Mouse (Mus musculus): ENCODE measurements around the gene Gm10320. TPM values are rescaled to one million over a fixed set of nuclear protein-coding genes. Genes with fewer than 3 reads are reported as not detected.

Gene Gm10320
- polyA plus RNA-seq, 1 experiment from 2014 or later = 1.4 TPM

GRCm38 (mm10) chr13:98503601-98504000 lies 11.8 kb upstream of the Gm10320 start:
- no peaks in the 10 kb centered on the region for H3K9me3 ChIP-seq
- H3K4me2 ChIP-seq = peak overlapping the region; percentile 93
- no peak overlapping the region; the same call in none of the 2 replicates for H3K27ac ChIP-seq
- no peak overlapping the region for H3K9ac ChIP-seq
- peaks cover 90% of the 10 kb centered on the region for H3K27me3 ChIP-seq
- H3K4me3 ChIP-seq = peak overlapping the region; percentile 48
- no peak for ATAC-seq (ENCODE audit: insufficient number of reproducible peaks, insufficient read depth, low FRiP score, low TSS enrichment, low read depth)
- 2% methylated on average over 8 of the region's 8 CpGs for WGBS
- H3K36me3 ChIP-seq = no peaks in the 10 kb centered on the region
- peaks cover 41% of the 10 kb centered on the region for H3K4me1 ChIP-seq

DNA sequence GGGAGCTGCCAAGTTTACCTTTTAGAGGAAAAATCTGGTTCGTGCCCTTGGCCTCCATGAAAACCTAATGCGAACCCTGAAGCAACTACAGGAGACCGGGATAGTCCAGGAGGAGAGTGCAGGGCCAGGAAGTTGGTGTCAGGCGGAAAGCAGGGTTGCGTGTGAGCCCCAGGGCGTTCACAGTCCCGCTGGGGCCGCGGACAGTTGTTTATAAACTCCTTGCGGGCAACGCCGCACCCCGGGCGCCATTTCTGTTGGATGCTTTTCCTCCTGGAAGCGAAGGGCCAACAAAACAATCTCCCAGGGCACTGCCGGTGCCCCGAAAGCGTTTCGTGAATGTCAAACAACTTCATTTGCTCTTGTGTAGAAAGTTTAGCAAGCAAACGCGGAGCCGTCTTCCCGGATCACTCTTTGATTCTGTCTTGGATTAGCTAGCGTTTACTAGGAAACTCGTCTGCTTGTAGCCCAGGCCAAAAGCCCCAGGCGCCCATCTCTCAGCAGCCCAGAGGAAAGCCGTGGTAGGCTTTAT lies 11.1 kb upstream of the Gm10320 start:
- Histone ChIP-seq H3K9ac (peak overlapping the region; percentile 63), H3K9me3 (no peaks in the 10 kb centered on the region), H3K27ac (peak overlapping the region; percentile 78), H3K4me2 (peak overlapping the region; percentile 93), H3K4me3 (peak overlapping the region; percentile 36), H3K4me1 (peaks cover 48% of the 10 kb centered on the region), H3K27me3 (peaks cover 92% of the 10 kb centered on the region), H3K36me3 (no peaks in the 10 kb centered on the region)
- ATAC-seq (ENCODE audit: insufficient number of reproducible peaks, insufficient read depth, low FRiP score, low TSS enrichment, low read depth) = no peak
- WGBS = under 1% methylated on average over 27 of the region's 27 CpGs

GRCm38 (mm10) chr13:98502236-98502812 lies 10.5 kb upstream of the Gm10320 start:
- WGBS = 3% methylated on average over 16 of the region's 16 CpGs
- H3K4me2 ChIP-seq = peak overlapping the region; percentile 93
- peak overlapping the region; percentile 63 for H3K9ac ChIP-seq
- peak overlapping the region; percentile 78 for H3K27ac ChIP-seq
- no peaks in the 10 kb centered on the region for H3K36me3 ChIP-seq
- H3K27me3 ChIP-seq = peaks cover 92% of the 10 kb centered on the region
- ATAC-seq (ENCODE audit: insufficient number of reproducible peaks, insufficient read depth, low FRiP score, low TSS enrichment, low read depth) = no peak
- H3K4me3 ChIP-seq = peak overlapping the region; percentile 36
- no peaks in the 10 kb centered on the region for H3K9me3 ChIP-seq
- H3K4me1 ChIP-seq = peaks cover 53% of the 10 kb centered on the region

GRCm38 (mm10) chr13:98501321-98501720 lies 9.5 kb upstream of the Gm10320 start:
- no peak overlapping the region for H3K9ac ChIP-seq
- no peak overlapping the region for H3K4me3 ChIP-seq
- H3K4me1 ChIP-seq = peaks cover 63% of the 10 kb centered on the region
- ATAC-seq (ENCODE audit: insufficient number of reproducible peaks, insufficient read depth, low FRiP score, low TSS enrichment, low read depth) = no peak
- H3K27me3 ChIP-seq = peaks cover 91% of the 10 kb centered on the region
- no peaks in the 10 kb centered on the region for H3K9me3 ChIP-seq
- H3K27ac ChIP-seq = no peak overlapping the region
- no peaks in the 10 kb centered on the region for H3K36me3 ChIP-seq
- 17% methylated on average over 6 of the region's 6 CpGs for WGBS
- no peak overlapping the region for H3K4me2 ChIP-seq

GRCm38 (mm10) chr13:98500471-98501125 lies 8.8 kb upstream of the Gm10320 start:
- Histone ChIP-seq H3K4me2 (no peak overlapping the region), H3K4me1 (peaks cover 62% of the 10 kb centered on the region), H3K9ac (no peak overlapping the region), H3K9me3 (no peaks in the 10 kb centered on the region), H3K27ac (no peak overlapping the region), H3K36me3 (no peaks in the 10 kb centered on the region), H3K4me3 (no peak overlapping the region), H3K27me3 (peaks cover 87% of the 10 kb centered on the region)
- ATAC-seq (ENCODE audit: insufficient number of reproducible peaks, insufficient read depth, low FRiP score, low TSS enrichment, low read depth) = no peak
- WGBS = 28% methylated on average over 13 of the region's 13 CpGs

GRCm38 (mm10) chr13:98498561-98498960 lies 6.8 kb upstream of the Gm10320 start:
- Histone ChIP-seq H3K9me3 (no peaks in the 10 kb centered on the region), H3K4me1 (peaks cover 46% of the 10 kb centered on the region), H3K36me3 (no peaks in the 10 kb centered on the region), H3K4me2 (no peak overlapping the region), H3K27me3 (peaks cover 77% of the 10 kb centered on the region), H3K9ac (no peak overlapping the region), H3K4me3 (no peak overlapping the region), H3K27ac (no peak overlapping the region)
- WGBS = 58% methylated on average over 5 of the region's 5 CpGs
- no peak for ATAC-seq (ENCODE audit: insufficient number of reproducible peaks, insufficient read depth, low FRiP score, low TSS enrichment, low read depth)

DNA sequence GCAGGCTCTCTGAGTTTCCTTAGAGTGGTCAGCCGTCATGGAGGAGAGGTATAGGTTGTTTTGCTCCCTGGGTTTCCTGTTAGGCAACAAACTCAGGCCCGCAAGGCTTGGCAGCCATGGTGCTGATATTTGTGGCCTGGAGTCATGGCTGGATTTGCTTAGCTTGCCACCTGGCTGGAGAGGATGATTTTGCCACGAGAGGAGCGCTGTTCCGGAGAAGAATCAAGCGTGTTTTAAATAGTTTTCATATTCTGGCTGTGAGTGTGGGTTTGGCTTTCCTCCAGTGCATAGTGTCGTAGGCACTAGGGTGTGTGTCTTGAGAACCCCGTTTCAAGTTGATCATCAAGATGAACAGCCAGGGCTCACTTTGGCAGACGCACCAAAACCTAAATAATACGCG lies 6.3 kb upstream of the Gm10320 start:
- 27% methylated on average over 11 of the region's 11 CpGs for WGBS
- peaks cover 41% of the 10 kb centered on the region for H3K4me1 ChIP-seq

DNA sequence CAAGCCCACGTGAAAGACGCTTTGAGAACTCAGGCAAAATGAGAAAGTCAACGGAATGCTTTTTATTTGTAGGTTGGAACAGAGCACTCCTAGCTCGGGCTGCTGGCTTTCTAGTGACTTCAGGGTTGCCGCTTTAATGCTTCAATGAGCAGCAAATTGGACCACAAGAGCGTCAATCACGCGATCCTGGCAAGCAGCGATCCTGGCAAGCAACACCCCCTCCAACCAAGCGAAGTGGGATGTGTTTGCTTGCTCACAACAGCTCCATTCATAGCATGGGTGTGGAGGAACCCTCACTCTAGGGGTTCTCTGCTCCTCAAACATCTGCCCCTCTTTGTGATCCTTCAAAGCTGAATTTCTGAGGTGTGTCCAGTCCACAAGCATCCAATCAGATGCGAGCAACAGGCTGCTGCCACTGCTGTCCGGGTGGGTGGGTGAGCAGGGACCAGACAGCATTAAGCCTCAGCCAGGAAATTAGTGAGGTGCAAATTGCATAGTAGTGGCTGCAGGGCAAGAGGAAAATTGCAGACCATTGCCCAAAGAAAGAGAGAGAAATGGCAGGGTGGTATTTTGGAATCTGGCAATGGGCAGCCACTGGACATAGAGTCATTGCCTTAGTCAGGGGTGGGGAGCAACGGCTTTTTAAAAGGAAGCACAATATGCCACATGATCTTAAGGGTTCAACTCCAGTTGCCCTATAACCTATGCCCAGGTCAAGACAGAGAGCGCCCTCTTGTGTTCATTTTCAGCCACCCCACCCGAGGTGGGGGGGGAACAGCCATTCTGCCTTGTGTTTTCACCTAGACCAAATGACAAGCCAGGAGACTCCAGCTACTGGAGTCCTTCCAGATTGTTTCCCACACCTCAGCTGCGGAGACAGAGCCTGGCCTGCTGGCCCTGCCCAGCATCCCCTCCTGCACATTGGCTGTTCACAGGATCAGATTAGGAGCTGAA lies 5.4 kb upstream of the Gm10320 start:
- 14% methylated on average over 16 of the region's 16 CpGs for WGBS
- Histone ChIP-seq H3K9me3 (no peaks in the 10 kb centered on the region), H3K27me3 (peaks cover 70% of the 10 kb centered on the region), H3K4me1 (peaks cover 40% of the 10 kb centered on the region), H3K4me2 (peak overlapping the region; percentile 26), H3K4me3 (no peak overlapping the region), H3K36me3 (no peaks in the 10 kb centered on the region), H3K9ac (no peak overlapping the region), H3K27ac (peak overlapping the region; percentile 7; the same call in 1 of the 2 replicates)
- ATAC-seq (ENCODE audit: insufficient number of reproducible peaks, insufficient read depth, low FRiP score, low TSS enrichment, low read depth) = 0 out of 2 replicates have a peak, but pooled peaks have one; percentile 29

More for the DNA sequence above, 6.3 kb upstream of the Gm10320 start:
- no peak overlapping the region for H3K9ac ChIP-seq
- H3K27ac ChIP-seq = peak overlapping the region; percentile 7; the same call in 1 of the 2 replicates
- no peaks in the 10 kb centered on the region for H3K9me3 ChIP-seq
- peaks cover 77% of the 10 kb centered on the region for H3K27me3 ChIP-seq
- ATAC-seq (ENCODE audit: insufficient number of reproducible peaks, insufficient read depth, low FRiP score, low TSS enrichment, low read depth) = no peak
- H3K4me3 ChIP-seq = no peak overlapping the region
- H3K36me3 ChIP-seq = no peaks in the 10 kb centered on the region
- H3K4me2 ChIP-seq = peak overlapping the region; percentile 22

- Histone ChIP-seq H3K4me1 (peaks cover 38% of the 10 kb centered on the region), H3K4me2 (no peak overlapping the region), H3K27ac (no peak overlapping the region), H3K36me3 (no peaks in the 10 kb centered on the region), H3K9ac (no peak overlapping the region), H3K4me3 (no peak overlapping the region), H3K27me3 (peaks cover 44% of the 10 kb centered on the region), H3K9me3 (no peaks in the 10 kb centered on the region)
- 62% methylated on average over 7 of the region's 8 CpGs for WGBS
- no peak for ATAC-seq (ENCODE audit: insufficient number of reproducible peaks, insufficient read depth, low FRiP score, low TSS enrichment, low read depth)
Measured at GRCm38 (mm10) chr13:98494492-98495064, 2.8 kb upstream of the Gm10320 start.

DNA sequence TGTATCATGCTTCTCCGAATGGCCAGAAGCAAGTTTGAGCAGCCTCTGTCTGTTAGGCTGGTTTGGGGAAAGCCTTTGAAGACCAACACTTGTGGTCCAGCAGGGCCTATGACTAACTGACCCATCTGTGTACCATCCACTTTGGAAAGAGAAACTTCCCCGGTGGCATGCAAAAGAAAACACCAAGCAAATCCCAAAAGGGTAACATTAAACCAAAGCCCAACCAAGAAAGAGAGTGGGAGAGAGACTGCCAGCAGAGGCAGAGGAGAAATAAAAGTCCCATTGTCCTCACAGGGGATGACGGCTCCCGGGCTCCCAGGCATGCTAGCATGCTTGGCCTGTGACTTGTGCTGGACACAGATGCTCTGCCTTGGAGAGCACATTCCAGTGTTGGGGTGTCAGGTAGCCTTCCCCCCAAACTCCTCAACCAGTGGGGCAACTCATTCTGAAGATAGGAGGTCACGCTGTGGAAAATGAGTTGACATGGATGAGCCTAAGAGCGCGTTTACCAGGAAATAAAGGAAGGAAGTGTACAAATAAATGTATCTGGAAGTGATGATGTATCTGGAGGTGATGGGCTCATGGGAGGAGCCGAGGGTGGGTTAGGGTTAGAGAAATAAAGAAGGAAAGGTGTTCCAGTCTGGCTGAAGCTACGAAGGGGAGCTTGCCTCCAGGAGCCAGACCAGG lies 911 bp upstream of the Gm10320 start:
- 30% methylated on average over 9 of the region's 9 CpGs for WGBS
- Histone ChIP-seq H3K4me1 (peaks cover 26% of the 10 kb centered on the region), H3K36me3 (no peaks in the 10 kb centered on the region), H3K4me2 (no peak overlapping the region), H3K9me3 (no peaks in the 10 kb centered on the region), H3K9ac (no peak overlapping the region), H3K27me3 (peaks cover 26% of the 10 kb centered on the region), H3K27ac (0 out of 2 replicates have a peak overlapping the region, but pooled peaks have one; percentile 39), H3K4me3 (no peak overlapping the region)
- no peak for ATAC-seq (ENCODE audit: insufficient number of reproducible peaks, insufficient read depth, low FRiP score, low TSS enrichment, low read depth)

Data from embryonic facial prominence, embryonic 13.5 days (tissue).